Mouse (Mus musculus) gastrocnemius, adult 2 months (tissue): Measurements from ENCODE around the gene Tmem132c. TPM values are rescaled to one million over a fixed set of nuclear protein-coding genes. Genes with fewer than 3 reads are reported as not detected.
A peak's percentile ranks its signal among the peaks of the same experiment; 100 is the strongest.
"Not testable (repeated sequence)": the region's sequence is repeated elsewhere in the genome, so short reads cannot be mapped to it uniquely, and the experiment has no call there.

ENCODE experiments used
- DNase-seq: peaks from one replicate; pipeline ENCODE4 v3.0.0; 2022
- H3K27ac ChIP-seq: fragments of 200-600 bp; 2 replicates; pipeline ENCODE4 v1.8.1; 2022; ENCODE audit warnings: mild to moderate bottlenecking
- H3K4me3 ChIP-seq: fragments of 200-600 bp; 2 replicates; pipeline ENCODE4 v1.8.1; 2022; ENCODE audit warnings: mild to moderate bottlenecking, moderate library complexity
- CTCF ChIP-seq: fragments of 200-600 bp; IDR thresholded peaks from 2 replicates; pipeline ENCODE4 v1.8.1; 2022; ENCODE audit warnings: antibody characterized with exemption, mild to moderate bottlenecking, moderate library complexity
- intact Hi-C: fragments of 180-260 bp; cut with DNase I; formaldehyde crosslinking; loops from one replicate; pipeline ENCODE4 v1.15.1; 2025
- total RNA-seq, 2 experiments: library from RNA; stranded (reverse); gene quantifications; 2 replicates each; pipeline ENCODE4 v1.2.3; 2021

Tmem132c gene
- total RNA-seq, 2 experiments from 2014 or later = 0.17 TPM; not detected in 1

- Histone ChIP-seq H3K27ac (no peak overlapping the region), H3K4me3 (no peak overlapping the region)
- intact Hi-C loops = no loop called here
- no peak for TF ChIP-seq CTCF
- DNase-seq = peak; percentile 54
Measured at GRCm38 (mm10) chr5:127336048-127336907, 94.7 kb downstream of the Tmem132c start.

- Histone ChIP-seq H3K27ac (no peak overlapping the region), H3K4me3 (no peak overlapping the region)
- intact Hi-C loops = no loop called here
- DNase-seq = no peak
- TF ChIP-seq CTCF = no peak
Measured at GRCm38 (mm10) chr5:127336908-127337265, 95.3 kb downstream of the Tmem132c start.

- no peak for TF ChIP-seq CTCF
- Histone ChIP-seq H3K27ac (no peak overlapping the region), H3K4me3 (no peak overlapping the region)
- intact Hi-C loops = no loop called here
- no peak for DNase-seq
Measured at GRCm38 (mm10) chr5:127339016-127339435, 97.4 kb downstream of the Tmem132c start.

GRCm38 (mm10) chr5:127341158-127341557, 99.5 kb downstream of the Tmem132c start:
- TF ChIP-seq CTCF = peak; percentile 57
- Histone ChIP-seq H3K4me3 (no peak overlapping the region), H3K27ac (no peak overlapping the region)
- intact Hi-C loops = loop anchor here (5.0 kb wide), 1 partner anchor 104 kb away; no protein-coding TSS in a partner anchor
- DNase-seq = no peak

- no peak overlapping the region for H3K4me3 ChIP-seq
- H3K27ac ChIP-seq = no peak overlapping the region
- peak; percentile 11; the same call in 1 of the 2 replicates for TF ChIP-seq CTCF
- DNase-seq = no peak
- intact Hi-C loops = loop anchor here (5.0 kb wide), 1 partner anchor 107 kb away; no protein-coding TSS in a partner anchor
Measured at GRCm38 (mm10) chr5:127344721-127345120, 103.1 kb downstream of the Tmem132c start.

GRCm38 (mm10) chr5:127346364-127346763, 104.8 kb downstream of the Tmem132c start:
- no peak for DNase-seq
- Histone ChIP-seq H3K4me3 (no peak overlapping the region), H3K27ac (no peak overlapping the region)
- intact Hi-C loops = no loop called here
- TF ChIP-seq CTCF = no peak

- Histone ChIP-seq H3K4me3 (no peak overlapping the region), H3K27ac (no peak overlapping the region)
- intact Hi-C loops = no loop called here
- TF ChIP-seq CTCF = no peak
- DNase-seq = no peak
Measured at GRCm38 (mm10) chr5:127347053-127347748, 105.6 kb downstream of the Tmem132c start.

- no peak overlapping the region for H3K4me3 ChIP-seq
- no peak overlapping the region for H3K27ac ChIP-seq
- intact Hi-C loops = no loop called here
- no peak for DNase-seq
- TF ChIP-seq CTCF = no peak
Measured at GRCm38 (mm10) chr5:127349221-127350065, 107.8 kb downstream of the Tmem132c start.

GRCm38 (mm10) chr5:127353002-127353401, 111.4 kb downstream of the Tmem132c start:
- no peak for DNase-seq
- TF ChIP-seq CTCF = peak; percentile 42
- Histone ChIP-seq H3K4me3 (no peak overlapping the region), H3K27ac (no peak overlapping the region)
- intact Hi-C loops = no loop called here

GRCm38 (mm10) chr5:127355836-127356235, 114.2 kb downstream of the Tmem132c start:
- Histone ChIP-seq H3K4me3 (no peak overlapping the region), H3K27ac (no peak overlapping the region)
- DNase-seq = no peak
- intact Hi-C loops = no loop called here
- no peak for TF ChIP-seq CTCF

- DNase-seq, H3K27ac ChIP-seq, H3K4me3 ChIP-seq, intact Hi-C loops: not testable (repeated sequence)
- peak; percentile 35 for TF ChIP-seq CTCF
Measured at GRCm38 (mm10) chr5:127357878-127358277, 116.3 kb downstream of the Tmem132c start.

- intact Hi-C loops = no loop called here
- Histone ChIP-seq H3K4me3 (no peak overlapping the region), H3K27ac (no peak overlapping the region)
- TF ChIP-seq CTCF = no peak
- no peak for DNase-seq
Measured at GRCm38 (mm10) chr5:127361145-127361544, 119.5 kb downstream of the Tmem132c start.

GRCm38 (mm10) chr5:127365061-127365460, 123.5 kb downstream of the Tmem132c start:
- no peak for DNase-seq
- no peak overlapping the region for H3K4me3 ChIP-seq
- H3K27ac ChIP-seq = no peak overlapping the region
- intact Hi-C loops = no loop called here
- peak; percentile 42 for TF ChIP-seq CTCF
